Mouse (Mus musculus): ENCODE data around the gene Ap1b1.

DNA sequence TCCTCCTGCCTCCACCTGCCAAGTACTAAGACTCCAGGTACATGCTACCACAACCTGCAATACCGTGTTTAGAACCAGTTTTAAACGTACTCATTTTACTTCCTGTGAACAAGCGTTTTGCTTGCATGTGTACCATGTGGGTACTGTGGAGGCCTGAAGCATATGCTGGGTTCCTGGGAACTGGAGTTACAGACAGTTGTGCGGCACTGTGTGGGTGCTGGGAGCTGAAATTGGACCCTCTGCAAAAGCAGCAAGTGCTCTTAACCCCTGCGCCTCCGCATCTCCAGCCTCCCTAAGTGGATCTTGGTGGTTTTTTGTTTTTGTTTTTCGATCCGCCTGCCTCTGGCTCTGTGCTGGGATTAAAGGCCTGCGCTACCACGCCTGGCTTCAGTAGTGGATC is 65.0 kb downstream of the Ap1b1 start:
- TF ChIP-seq CTCF (IDR thresholded peaks at IDR 0.05; ENCODE audit: low read depth): no peak
- no peak for TF ChIP-seq EP300 (IDR thresholded peaks at IDR 0.05; ENCODE audit: low read depth)
